Mouse (Mus musculus) cortical plate, adult 2 months (tissue): ENCODE measurements around the gene Vav2.

Source experiments
- CTCF ChIP-seq: fragments of 200-500 bp; IDR thresholded peaks from 2 replicates; pipeline ENCODE4 v1.5.1; 2011; ENCODE audit warnings: mild to moderate bottlenecking, control low read depth, low read length; ENCODE audit not compliant: insufficient read depth; ENCODE audit errors: extremely low read depth
- POLR2A ChIP-seq: fragments of 200-500 bp; IDR thresholded peaks from 2 replicates; pipeline ENCODE4 v1.6.1; 2011; ENCODE audit warnings: mild to moderate bottlenecking, low read length, control low read depth; ENCODE audit not compliant: insufficient read depth; ENCODE audit errors: extremely low read depth

- TF ChIP-seq CTCF (no peak), POLR2A (no peak)
Measured at GRCm38 (mm10) chr2:27425751-27426405, 955 bp downstream of the Vav2 start.
